21 mouse cellular contexts compared by ENCODE assay signal in the genomic region with DNA sequence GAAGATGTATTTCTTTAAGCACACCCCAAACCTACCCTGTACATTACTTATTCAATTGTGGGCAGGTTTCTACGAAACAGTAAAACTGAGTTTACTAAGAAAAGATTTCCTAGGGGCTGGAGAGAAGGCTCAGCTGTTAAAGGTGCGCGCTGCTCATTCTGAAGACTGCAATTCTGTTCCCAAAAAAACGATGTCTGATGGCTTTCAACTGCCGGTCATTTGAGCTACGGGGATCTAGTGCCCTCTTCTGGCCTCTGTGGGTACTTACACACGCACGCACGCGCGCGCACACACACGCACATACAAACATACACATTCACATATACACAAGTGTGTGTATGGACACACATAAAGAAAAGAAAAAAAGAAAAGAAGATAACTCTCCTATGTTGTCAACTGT.
DNase-seq lines count a peak whose midpoint lies in the region; ATAC-seq and TF ChIP-seq lines count a peak whose summit lies in the region.
"Had no signal": no experiment of that assay in that cellular context is flagged by ENCODE, and none has a peak within 500 bp of the region (broad histone marks: within the 10 kb centered on the region; RNA-seq: fewer than 3 reads in every experiment).

No protein-coding gene starts in this region.

- H3K4me1 ChIP-seq in intestine, embryonic 14.5 days (replicated peaks; ENCODE audit: control insufficient read depth, insufficient read depth, low read length): no peaks in the 10 kb centered on the region
- H3K4me1 ChIP-seq in intestine, embryonic 16.5 days (ENCODE audit: control insufficient read depth, insufficient read depth, low read length): no peaks in the 10 kb centered on the region
- H3K4me1 ChIP-seq in lung, adult 2 months (ENCODE audit: control insufficient read depth, insufficient read depth, low read length): no peaks in the 10 kb centered on the region
- peaks cover 17% of the 10 kb centered on the region for H3K4me1 ChIP-seq in E14TG2a.4 (replicated peaks; ENCODE audit: low read depth, low read length)
- H3K4me1 ChIP-seq: forebrain, embryonic 13.5 days; heart, embryonic 13.5 days; midbrain, embryonic 10.5 days; neural tube, embryonic 15.5 days had no signal

- H3K9ac ChIP-seq in intestine, embryonic 14.5 days (ENCODE audit: low read length): no peak overlapping the region
- no peak overlapping the region for H3K9ac ChIP-seq in intestine, embryonic 16.5 days (ENCODE audit: low read depth, low read length)
- H3K9ac ChIP-seq: forebrain, embryonic 13.5 days; heart, embryonic 13.5 days; neural tube, embryonic 15.5 days had no signal

- no peak overlapping the region for H3K4me2 ChIP-seq in intestine, embryonic 14.5 days (ENCODE audit: low read length)
- H3K4me2 ChIP-seq in intestine, embryonic 16.5 days (ENCODE audit: low read depth, low read length): no peak overlapping the region
- H3K4me2 ChIP-seq: forebrain, embryonic 13.5 days; heart, embryonic 13.5 days; neural tube, embryonic 15.5 days had no signal

- no peak for TF ChIP-seq POLR2A in lung, adult 2 months (IDR thresholded peaks at IDR 0.05; ENCODE audit: borderline replicate concordance, extremely low read depth, low read depth, low read length)

- ATAC-seq in intestine, embryonic 14.5 days (replicated peaks; ENCODE audit: low FRiP score, low TSS enrichment, low read depth): no peak
- no peak for ATAC-seq in intestine, embryonic 16.5 days
- ATAC-seq: activated CD4-positive, CD25-positive, alpha-beta regulatory T cell, adult 4 months; forebrain, embryonic 13.5 days had no signal

- H3K4me3 ChIP-seq in intestine, embryonic 14.5 days (ENCODE audit: low read depth, low read length): no peak overlapping the region
- H3K4me3 ChIP-seq in intestine, embryonic 16.5 days (ENCODE audit: low read length): no peak overlapping the region
- no peak overlapping the region for H3K4me3 ChIP-seq in lung, adult 2 months (replicated peaks; ENCODE audit: extremely low read depth, low read depth, low read length)
- H3K4me3 ChIP-seq in E14TG2a.4 (replicated peaks; ENCODE audit: low read length): no peak overlapping the region
- H3K4me3 ChIP-seq: forebrain, embryonic 13.5 days; heart, embryonic 13.5 days; midbrain, embryonic 10.5 days; myocyte; neural tube, embryonic 15.5 days had no signal

- TF ChIP-seq CTCF in lung, adult 2 months (IDR thresholded peaks at IDR 0.05; ENCODE audit: insufficient read depth, low read length): 0 out of 2 replicates have a peak, but pooled peaks have one; percentile 1
- peak; percentile 67 for TF ChIP-seq CTCF in E14TG2a.4 (conservative IDR thresholded peaks at IDR 0.05; ENCODE audit: low read length)

- peak; percentile 44 for DNase-seq in intestine, embryonic 14.5 days (ENCODE audit: low spot score)
- DNase-seq in lung, adult 2 months: no peak
- DNase-seq in lung, postnatal 10 days: no peak
- DNase-seq in R1 (ENCODE audit: low read depth, low spot score): peak; percentile 71
- DNase-seq in right cerebral cortex, adult 2 months (ENCODE audit: low spot score in 2 of 2): no peak
- no peak for DNase-seq in embryo, embryonic 9.5 days (ENCODE audit: extremely low spot score)
- DNase-seq: adrenal gland, postnatal 36 days; cerebellum, adult 9-11 months; gastrocnemius, postnatal 36 days; kidney, adult 11 months; kidney, postnatal 14 days; lung, postnatal 36 days; thymus, postnatal 4 days had no signal

- no peaks in the 10 kb centered on the region for H3K36me3 ChIP-seq in intestine, embryonic 14.5 days (ENCODE audit: control insufficient read depth, insufficient read depth, low read length)
- no peaks in the 10 kb centered on the region for H3K36me3 ChIP-seq in intestine, embryonic 16.5 days (ENCODE audit: control insufficient read depth, insufficient read depth, low read length)
- no peaks in the 10 kb centered on the region for H3K36me3 ChIP-seq in E14TG2a.4 (ENCODE audit: insufficient read depth, low read length)
- H3K36me3 ChIP-seq: heart, embryonic 13.5 days; midbrain, embryonic 10.5 days; neural tube, embryonic 15.5 days had no signal

- H3K27ac ChIP-seq in intestine, embryonic 14.5 days (ENCODE audit: low read depth): no peak overlapping the region
- no peak overlapping the region for H3K27ac ChIP-seq in intestine, embryonic 16.5 days (ENCODE audit: low read length)
- H3K27ac ChIP-seq: forebrain, embryonic 13.5 days; heart, embryonic 13.5 days; midbrain, embryonic 10.5 days; neural tube, embryonic 15.5 days had no signal

- 0 out of 2 replicates have a peak, but pooled peaks cover 5% of the 10 kb centered on the region for H3K9me3 ChIP-seq in intestine, embryonic 14.5 days (ENCODE audit: control insufficient read depth, low read length)
- 0 out of 2 replicates have a peak, but pooled peaks cover 2% of the 10 kb centered on the region for H3K9me3 ChIP-seq in intestine, embryonic 16.5 days (ENCODE audit: control insufficient read depth, low read length)
- H3K9me3 ChIP-seq in E14TG2a.4 (ENCODE audit: low read length): peaks cover 4% of the 10 kb centered on the region
- H3K9me3 ChIP-seq: forebrain, embryonic 13.5 days; neural tube, embryonic 15.5 days had no signal

- WGBS in intestine, embryonic 14.5 days: 88% methylated on average over 13 of the region's 13 CpGs
- 86% methylated on average over 13 of the region's 13 CpGs for WGBS in intestine, embryonic 16.5 days
- WGBS in lung, adult 2 months: 94% methylated on average over 13 of the region's 13 CpGs

- no peaks in the 10 kb centered on the region for H3K27me3 ChIP-seq in intestine, embryonic 14.5 days (replicated peaks; ENCODE audit: control insufficient read depth, insufficient read depth, low read length)
- no peaks in the 10 kb centered on the region for H3K27me3 ChIP-seq in intestine, embryonic 16.5 days (replicated peaks; ENCODE audit: control insufficient read depth, insufficient read depth, low read length)
- no peaks in the 10 kb centered on the region for H3K27me3 ChIP-seq in E14TG2a.4 (ENCODE audit: insufficient read depth, low read length)
- H3K27me3 ChIP-seq: forebrain, embryonic 13.5 days; heart, embryonic 13.5 days; neural tube, embryonic 15.5 days had no signal

Comparison
In these comparisons a context has a peak if more than half of its experiments do, and no peak if none do; other contexts are left out.
1. DNase-seq: peak in intestine, embryonic 14.5 days (single experiment) and R1 (single experiment); none in lung, adult 2 months (single experiment), lung, postnatal 10 days (single experiment), right cerebral cortex, adult 2 months (0 of 2) and embryo, embryonic 9.5 days (single experiment).